Mouse (Mus musculus): ENCODE data around the gene Zwilch. TPM values are rescaled to one million over a fixed set of nuclear protein-coding genes. Genes with fewer than 3 reads are reported as not detected.
"Not testable (repeated sequence)": the region's sequence is repeated elsewhere in the genome, so short reads cannot be mapped to it uniquely, and the experiment has no call there.

Gene Zwilch
- polyA plus RNA-seq, 1 experiment, result 8.1 TPM

DNA sequence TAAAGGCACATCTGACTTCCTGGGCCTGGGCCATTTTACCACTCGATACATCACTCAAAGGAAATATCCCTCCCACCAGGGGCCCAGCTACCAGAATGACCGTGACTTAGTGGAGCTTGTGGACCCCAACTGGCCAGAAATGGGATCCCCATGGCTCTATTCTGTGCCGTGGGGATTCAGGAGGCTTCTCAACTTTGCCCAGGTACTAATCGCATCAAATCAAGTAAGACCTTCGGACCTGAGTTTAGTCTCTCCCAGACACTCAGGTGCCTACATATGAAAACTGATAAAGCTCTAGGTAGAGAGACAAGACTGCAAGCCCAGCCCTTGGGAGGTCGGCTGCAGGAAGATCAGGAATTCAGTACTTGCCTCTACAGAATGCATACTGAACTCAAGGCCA lies 41.3 kb downstream of the Zwilch start:
- 95% methylated on average over 6 of the region's 6 CpGs for WGBS
- no peak for DNase-seq
- no peaks in the 10 kb centered on the region for H3K27me3 ChIP-seq (ENCODE audit: control insufficient read depth, insufficient read depth, low read length)
- TF ChIP-seq POLR2A (IDR thresholded peaks at IDR 0.05; ENCODE audit: control insufficient read depth, extremely low read depth, insufficient read depth, low read length, poor library complexity), result no peak
- TF ChIP-seq CTCF (IDR thresholded peaks at IDR 0.05; ENCODE audit: borderline replicate concordance, control insufficient read depth, extremely low read depth, insufficient read depth, low read length, poor library complexity), result no peak
- H3K27ac ChIP-seq (ENCODE audit: control insufficient read depth, insufficient read depth, low read length), result no peak overlapping the region
- H3K4me3 ChIP-seq (ENCODE audit: control insufficient read depth, insufficient read depth, low read length), result no peak overlapping the region
- H3K36me3 ChIP-seq (ENCODE audit: control insufficient read depth, insufficient read depth, low read length), result no peaks in the 10 kb centered on the region
- no peaks in the 10 kb centered on the region for H3K4me1 ChIP-seq (replicated peaks; ENCODE audit: control insufficient read depth, insufficient read depth, low read length)

- no peak overlapping the region for H3K4me3 ChIP-seq (ENCODE audit: control insufficient read depth, insufficient read depth, low read length)
- TF ChIP-seq POLR2A (IDR thresholded peaks at IDR 0.05; ENCODE audit: control insufficient read depth, extremely low read depth, insufficient read depth, low read length, poor library complexity) (no peak), CTCF (IDR thresholded peaks at IDR 0.05; ENCODE audit: borderline replicate concordance, control insufficient read depth, extremely low read depth, insufficient read depth, low read length, poor library complexity) (no peak)
Measured at GRCm38 (mm10) chr9:64126121-64126520, 46.8 kb downstream of the Zwilch start.

DNA sequence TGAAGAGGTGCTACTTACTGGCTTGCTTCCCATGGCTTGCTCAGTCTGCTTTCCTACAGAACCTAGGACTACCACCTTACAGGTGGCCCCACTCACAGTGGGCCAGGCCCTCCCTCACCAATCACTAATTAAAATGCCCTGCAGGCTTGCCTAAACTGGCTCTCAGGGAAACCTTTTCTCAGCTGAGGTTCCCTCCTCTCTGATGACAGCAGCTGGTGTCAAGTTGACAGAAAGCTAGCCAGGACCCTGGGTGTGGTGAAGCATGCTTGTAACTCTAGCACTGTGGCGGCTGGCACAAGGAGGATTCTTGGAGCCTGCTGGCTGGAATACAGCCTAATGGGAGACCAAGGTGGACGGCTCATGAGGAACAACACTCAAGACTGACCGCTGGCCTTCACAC lies 47.6 kb downstream of the Zwilch start:
- H3K36me3 ChIP-seq (ENCODE audit: control insufficient read depth, insufficient read depth, low read length), result no peaks in the 10 kb centered on the region
- DNase-seq, result no peak

More at GRCm38 (mm10) chr9:64126121-64126520, 46.8 kb downstream of the Zwilch start:
- H3K36me3 ChIP-seq (ENCODE audit: control insufficient read depth, insufficient read depth, low read length), result no peaks in the 10 kb centered on the region
- H3K27ac ChIP-seq (ENCODE audit: control insufficient read depth, insufficient read depth, low read length), result no peak overlapping the region
- no peaks in the 10 kb centered on the region for H3K27me3 ChIP-seq (ENCODE audit: control insufficient read depth, insufficient read depth, low read length)
- no peak for DNase-seq
- 37% methylated on average over 12 of the region's 12 CpGs for WGBS
- H3K4me1 ChIP-seq (replicated peaks; ENCODE audit: control insufficient read depth, insufficient read depth, low read length), result no peaks in the 10 kb centered on the region

GRCm38 (mm10) chr9:64124846-64125245 lies 48.1 kb downstream of the Zwilch start:
- H3K4me3 ChIP-seq (ENCODE audit: control insufficient read depth, insufficient read depth, low read length); H3K27me3 ChIP-seq (ENCODE audit: control insufficient read depth, insufficient read depth, low read length); DNase-seq; H3K4me1 ChIP-seq (replicated peaks; ENCODE audit: control insufficient read depth, insufficient read depth, low read length); H3K27ac ChIP-seq (ENCODE audit: control insufficient read depth, insufficient read depth, low read length); H3K36me3 ChIP-seq (ENCODE audit: control insufficient read depth, insufficient read depth, low read length): not testable (repeated sequence)
- WGBS, result 84% methylated on average over 3 of the region's 3 CpGs

More for the DNA sequence above, 47.6 kb downstream of the Zwilch start:
- TF ChIP-seq POLR2A (IDR thresholded peaks at IDR 0.05; ENCODE audit: control insufficient read depth, extremely low read depth, insufficient read depth, low read length, poor library complexity), result no peak
- TF ChIP-seq CTCF (IDR thresholded peaks at IDR 0.05; ENCODE audit: borderline replicate concordance, control insufficient read depth, extremely low read depth, insufficient read depth, low read length, poor library complexity), result no peak
- H3K4me1 ChIP-seq (replicated peaks; ENCODE audit: control insufficient read depth, insufficient read depth, low read length), result no peaks in the 10 kb centered on the region
- no peak overlapping the region for H3K4me3 ChIP-seq (ENCODE audit: control insufficient read depth, insufficient read depth, low read length)
- no peaks in the 10 kb centered on the region for H3K27me3 ChIP-seq (ENCODE audit: control insufficient read depth, insufficient read depth, low read length)
- 92% methylated on average over 3 of the region's 3 CpGs for WGBS
- no peak overlapping the region for H3K27ac ChIP-seq (ENCODE audit: control insufficient read depth, insufficient read depth, low read length)

- 94% methylated on average over 10 of the region's 10 CpGs for WGBS
- Histone ChIP-seq H3K36me3 (ENCODE audit: control insufficient read depth, insufficient read depth, low read length) (no peaks in the 10 kb centered on the region), H3K4me3 (ENCODE audit: control insufficient read depth, insufficient read depth, low read length) (no peak overlapping the region), H3K27me3 (ENCODE audit: control insufficient read depth, insufficient read depth, low read length) (no peaks in the 10 kb centered on the region), H3K27ac (ENCODE audit: control insufficient read depth, insufficient read depth, low read length) (no peak overlapping the region), H3K4me1 (replicated peaks; ENCODE audit: control insufficient read depth, insufficient read depth, low read length) (no peaks in the 10 kb centered on the region)
- TF ChIP-seq CTCF (IDR thresholded peaks at IDR 0.05; ENCODE audit: borderline replicate concordance, control insufficient read depth, extremely low read depth, insufficient read depth, low read length, poor library complexity) (no peak), POLR2A (IDR thresholded peaks at IDR 0.05; ENCODE audit: control insufficient read depth, extremely low read depth, insufficient read depth, low read length, poor library complexity) (no peak)
- DNase-seq, result no peak
Measured at GRCm38 (mm10) chr9:64122601-64123000, 50.3 kb downstream of the Zwilch start.

DNA sequence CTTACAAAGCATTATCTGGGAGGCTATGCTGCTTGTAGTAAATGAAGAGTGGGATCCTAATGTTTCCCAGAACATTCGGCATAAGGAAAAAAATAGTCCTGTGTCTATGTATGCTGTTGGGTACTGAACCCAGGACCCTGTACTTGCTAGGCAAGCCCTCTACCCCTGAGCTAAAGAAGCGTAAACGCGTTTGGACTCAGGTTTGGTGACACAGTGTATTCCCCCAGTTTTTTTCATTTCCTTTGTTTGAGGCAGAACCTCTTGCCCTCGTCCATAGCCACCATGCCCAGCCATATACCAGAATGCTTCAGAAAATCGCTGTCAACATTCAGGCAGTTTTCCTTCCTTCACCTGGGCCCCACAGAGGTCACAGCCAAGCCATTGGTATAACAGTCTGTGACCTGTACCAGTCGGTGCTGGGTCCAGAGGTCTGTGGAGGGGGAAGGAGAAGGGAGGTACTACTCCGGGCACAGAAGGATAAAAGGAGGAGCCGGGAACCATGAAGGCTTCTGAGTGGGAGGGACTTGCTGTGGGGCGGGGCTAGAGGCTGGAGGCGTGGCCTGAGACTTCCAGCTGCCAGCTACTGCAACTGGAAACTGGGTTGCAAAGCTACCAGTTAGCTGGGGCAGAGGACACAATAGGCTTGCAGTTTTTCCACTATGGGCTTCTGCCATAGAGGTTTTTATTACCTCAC lies 52.2 kb downstream of the Zwilch start:
- Histone ChIP-seq H3K4me1 (replicated peaks; ENCODE audit: control insufficient read depth, insufficient read depth, low read length) (no peaks in the 10 kb centered on the region), H3K4me3 (ENCODE audit: control insufficient read depth, insufficient read depth, low read length) (no peak overlapping the region), H3K27ac (ENCODE audit: control insufficient read depth, insufficient read depth, low read length) (no peak overlapping the region), H3K36me3 (ENCODE audit: control insufficient read depth, insufficient read depth, low read length) (no peaks in the 10 kb centered on the region), H3K27me3 (ENCODE audit: control insufficient read depth, insufficient read depth, low read length) (no peaks in the 10 kb centered on the region)
- 58% methylated on average over 11 of the region's 11 CpGs for WGBS
- no peak for TF ChIP-seq CTCF (IDR thresholded peaks at IDR 0.05; ENCODE audit: borderline replicate concordance, control insufficient read depth, extremely low read depth, insufficient read depth, low read length, poor library complexity)
- no peak for TF ChIP-seq POLR2A (IDR thresholded peaks at IDR 0.05; ENCODE audit: control insufficient read depth, extremely low read depth, insufficient read depth, low read length, poor library complexity)
- peak; percentile 16 for DNase-seq

- Histone ChIP-seq H3K36me3 (ENCODE audit: control insufficient read depth, insufficient read depth, low read length) (no peaks in the 10 kb centered on the region), H3K4me1 (replicated peaks; ENCODE audit: control insufficient read depth, insufficient read depth, low read length) (no peaks in the 10 kb centered on the region), H3K27ac (ENCODE audit: control insufficient read depth, insufficient read depth, low read length) (no peak overlapping the region), H3K27me3 (ENCODE audit: control insufficient read depth, insufficient read depth, low read length) (no peaks in the 10 kb centered on the region), H3K4me3 (ENCODE audit: control insufficient read depth, insufficient read depth, low read length) (no peak overlapping the region)
- WGBS, result 34% methylated on average over 8 of the region's 8 CpGs
- TF ChIP-seq POLR2A (IDR thresholded peaks at IDR 0.05; ENCODE audit: control insufficient read depth, extremely low read depth, insufficient read depth, low read length, poor library complexity) (no peak), CTCF (IDR thresholded peaks at IDR 0.05; ENCODE audit: borderline replicate concordance, control insufficient read depth, extremely low read depth, insufficient read depth, low read length, poor library complexity) (peak; percentile 68; the same call in 1 of the 2 replicates)
- peak; percentile 60 for DNase-seq
Measured at GRCm38 (mm10) chr9:64119898-64120297, 53.0 kb downstream of the Zwilch start.
